Mouse (Mus musculus): Measurements from ENCODE around the gene B2m.
"Not testable (repeated sequence)": the region's sequence is repeated elsewhere in the genome, so short reads cannot be mapped to it uniquely, and the experiment has no call there.

The B2m gene

DNA sequence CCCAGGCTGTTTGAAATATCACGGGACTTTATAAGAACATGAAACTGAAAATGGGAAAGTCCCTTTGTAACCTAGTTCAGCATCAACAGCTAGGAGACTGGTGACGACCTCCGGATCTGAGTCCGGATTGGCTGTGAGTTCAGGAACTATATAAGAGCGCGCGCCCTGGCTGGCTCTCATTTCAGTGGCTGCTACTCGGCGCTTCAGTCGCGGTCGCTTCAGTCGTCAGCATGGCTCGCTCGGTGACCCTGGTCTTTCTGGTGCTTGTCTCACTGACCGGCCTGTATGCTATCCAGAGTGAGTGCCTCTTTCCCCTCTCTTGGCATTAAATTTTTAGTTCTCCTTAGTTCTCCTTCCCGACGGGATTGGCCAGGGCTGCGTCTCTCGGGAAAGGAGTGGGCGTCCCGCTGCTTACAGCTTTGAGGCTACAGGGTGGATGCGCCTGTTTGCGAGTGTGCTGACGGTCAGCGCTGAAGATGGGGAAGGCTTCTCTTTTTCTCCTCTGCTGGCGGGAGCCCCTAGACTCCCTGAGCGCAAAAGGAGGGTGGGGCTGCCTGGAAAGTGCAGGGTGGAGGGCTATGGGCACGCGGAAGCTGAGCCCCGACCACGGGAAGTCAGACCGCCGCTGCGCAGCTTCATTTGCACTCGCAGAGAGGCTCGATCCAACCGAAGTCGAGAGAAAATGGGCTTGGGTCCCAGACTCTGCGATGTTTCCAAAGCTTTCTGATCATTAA lies at the start of gene B2m:
B2m (plus strand) TSS at position 179 of the 734 bp plus-strand sequence.
- in situ Hi-C loops (cut with MboI, MseI) = no loop called here

DNA sequence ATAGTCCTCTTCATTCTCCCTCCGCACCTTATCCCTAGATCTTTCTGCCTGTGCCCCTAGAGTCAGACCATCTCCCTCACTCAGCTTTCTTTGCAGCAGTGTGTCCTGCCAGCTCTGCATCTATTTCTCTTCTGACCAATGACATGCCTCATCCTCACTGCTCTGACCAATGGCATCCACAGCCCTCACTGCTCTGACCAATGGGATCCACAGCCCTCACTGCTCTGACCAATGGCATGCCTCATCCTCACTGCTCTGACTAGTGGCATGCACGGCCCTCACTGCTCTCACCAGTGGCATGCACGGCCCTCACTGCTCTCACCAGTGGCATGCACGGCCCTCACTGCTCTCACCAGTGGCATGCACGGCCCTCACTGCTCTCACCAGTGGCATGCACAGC lies 49.8 kb upstream of the B2m start:
- in situ Hi-C loops (cut with MboI, MseI) = not testable (repeated sequence)

DNA sequence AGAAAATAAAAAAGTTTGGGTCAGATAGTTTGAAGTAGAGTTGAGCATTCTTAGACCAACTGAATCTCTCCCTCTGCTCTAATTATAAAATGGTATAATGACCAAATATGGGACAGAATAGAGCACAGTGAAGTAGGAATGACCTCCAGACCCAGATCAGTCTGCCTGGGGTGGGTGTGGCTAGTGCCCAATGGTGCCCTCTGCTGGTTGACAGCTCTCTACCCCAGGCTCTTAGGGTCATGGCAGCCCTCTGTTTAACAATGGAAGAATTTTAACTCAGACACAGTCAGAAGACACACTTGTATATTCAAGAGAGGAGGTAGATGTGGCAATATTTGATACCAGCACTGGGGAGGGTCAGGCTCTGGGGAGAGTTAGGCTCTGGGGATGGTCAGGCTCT lies 45.4 kb upstream of the B2m start:
- in situ Hi-C loops (cut with MboI, MseI) = no loop called here

DNA sequence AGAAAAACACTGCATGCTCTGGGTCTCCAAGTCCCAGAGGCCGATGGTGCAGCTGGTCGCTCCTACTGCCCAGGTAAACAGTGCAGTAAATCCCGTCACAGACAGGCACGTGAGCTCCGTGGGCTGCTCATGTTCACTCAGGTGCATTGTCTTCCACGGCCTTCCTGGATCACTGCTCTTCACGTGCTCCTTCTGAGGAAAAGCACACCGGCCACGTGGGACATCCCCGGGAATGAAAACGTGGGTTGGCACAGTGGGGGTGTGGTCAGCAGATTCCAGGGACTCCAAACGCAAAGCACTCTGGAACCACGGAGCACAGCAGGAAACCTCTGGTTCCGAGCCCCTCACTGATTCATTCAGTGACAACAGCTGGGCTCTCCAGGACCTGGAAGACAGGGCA lies 39.4 kb upstream of the B2m start:
- in situ Hi-C loops (cut with MboI, MseI) = no loop called here

DNA sequence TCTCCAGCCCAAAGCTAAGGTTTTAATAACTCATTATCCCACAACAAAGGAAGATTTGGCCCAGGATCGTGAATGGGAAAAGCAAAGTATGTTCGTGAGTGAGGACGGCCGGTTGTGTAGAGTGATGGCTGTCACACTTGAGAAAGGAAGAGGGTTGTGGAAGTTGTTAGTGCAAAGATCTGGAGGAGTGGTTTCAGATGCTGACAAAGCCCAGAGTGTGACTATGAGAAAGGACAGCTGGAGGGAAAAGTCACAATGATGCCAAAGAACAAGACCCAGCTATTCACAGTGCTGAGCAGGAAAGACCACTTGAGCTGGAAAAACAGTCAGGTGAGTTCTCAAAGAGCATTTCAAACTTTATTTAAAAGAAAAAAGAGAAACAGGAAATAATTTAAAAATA lies 37.8 kb upstream of the B2m start:
- in situ Hi-C loops (cut with MboI, MseI) = no loop called here

DNA sequence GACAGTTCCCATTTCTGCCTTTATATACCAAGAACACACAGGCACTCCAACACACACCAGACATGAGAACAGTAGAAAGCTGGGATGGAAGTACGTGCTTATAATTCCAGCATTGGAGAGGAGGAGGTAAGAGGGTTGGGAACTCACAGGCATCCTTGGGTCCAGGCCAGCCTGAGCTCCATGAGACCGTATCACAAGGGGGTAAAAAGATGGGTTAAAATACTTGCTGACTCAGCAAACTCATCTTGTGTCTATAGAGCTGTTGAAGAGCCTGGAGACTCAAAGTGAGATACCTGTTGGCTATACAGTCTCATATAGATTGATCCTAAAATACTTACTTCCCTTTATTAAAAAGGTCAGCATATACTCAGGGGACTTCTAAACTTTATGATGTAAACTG lies 30.6 kb upstream of the B2m start:
- in situ Hi-C loops (cut with MboI, MseI) = loop anchor here (5.0 kb wide), 1 partner anchor 40 kb away; no protein-coding TSS in a partner anchor

DNA sequence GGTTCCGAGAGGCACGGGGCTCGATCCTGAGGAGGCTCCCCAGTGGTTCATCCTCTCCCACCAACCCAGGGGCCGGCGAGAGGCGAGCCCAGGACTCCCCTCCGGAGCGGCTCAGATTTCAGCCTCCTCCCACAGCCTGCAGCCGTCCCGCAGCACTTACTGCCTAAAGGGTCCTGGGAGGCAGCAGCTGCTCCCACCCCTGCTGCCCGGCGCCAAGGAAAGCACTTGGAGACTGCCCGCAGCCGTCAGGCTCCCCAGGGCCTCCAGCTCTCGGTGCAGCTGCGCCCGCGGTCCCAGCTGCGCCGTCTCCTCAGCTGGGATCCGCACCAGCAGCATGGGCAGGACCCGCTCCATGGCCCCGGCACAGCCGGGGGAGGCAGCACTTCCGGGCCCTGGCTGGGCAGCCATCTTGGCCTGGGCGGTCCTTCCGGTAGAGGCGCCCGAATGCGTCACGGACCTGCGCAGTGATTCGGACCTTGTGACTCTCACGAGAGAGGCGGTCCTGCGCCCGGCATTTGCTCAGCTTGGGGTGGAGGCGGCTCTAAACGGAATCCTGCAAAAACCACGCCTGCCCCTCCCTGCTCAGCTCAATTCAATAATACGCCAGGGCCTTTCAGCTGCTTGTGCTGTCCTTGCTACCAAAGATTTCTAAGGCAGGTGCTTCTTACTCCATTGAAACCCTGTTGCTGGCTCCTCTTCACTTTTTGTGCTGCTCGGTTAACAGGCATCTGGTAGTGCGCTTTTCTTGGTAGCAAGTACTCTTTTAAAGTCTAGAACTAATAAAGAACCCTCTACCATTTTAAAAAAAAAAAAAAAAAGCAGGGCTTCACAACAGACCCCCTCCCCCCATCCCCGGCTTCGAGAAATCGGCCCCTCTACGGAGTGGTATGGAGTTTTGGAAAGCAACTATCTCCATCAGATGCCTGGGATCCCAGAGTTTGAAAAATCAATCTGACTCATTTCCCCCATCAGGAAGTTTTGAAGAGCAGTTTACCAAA lies 29.2 kb upstream of the B2m start, which contains the start of gene Spg11:
Spg11 (minus strand) TSS at position 426 of the 998 bp plus-strand sequence.
- in situ Hi-C loops (cut with MboI, MseI) = loop anchor here (5.0 kb wide), 1 partner anchor 39 kb away; no protein-coding TSS in a partner anchor

DNA sequence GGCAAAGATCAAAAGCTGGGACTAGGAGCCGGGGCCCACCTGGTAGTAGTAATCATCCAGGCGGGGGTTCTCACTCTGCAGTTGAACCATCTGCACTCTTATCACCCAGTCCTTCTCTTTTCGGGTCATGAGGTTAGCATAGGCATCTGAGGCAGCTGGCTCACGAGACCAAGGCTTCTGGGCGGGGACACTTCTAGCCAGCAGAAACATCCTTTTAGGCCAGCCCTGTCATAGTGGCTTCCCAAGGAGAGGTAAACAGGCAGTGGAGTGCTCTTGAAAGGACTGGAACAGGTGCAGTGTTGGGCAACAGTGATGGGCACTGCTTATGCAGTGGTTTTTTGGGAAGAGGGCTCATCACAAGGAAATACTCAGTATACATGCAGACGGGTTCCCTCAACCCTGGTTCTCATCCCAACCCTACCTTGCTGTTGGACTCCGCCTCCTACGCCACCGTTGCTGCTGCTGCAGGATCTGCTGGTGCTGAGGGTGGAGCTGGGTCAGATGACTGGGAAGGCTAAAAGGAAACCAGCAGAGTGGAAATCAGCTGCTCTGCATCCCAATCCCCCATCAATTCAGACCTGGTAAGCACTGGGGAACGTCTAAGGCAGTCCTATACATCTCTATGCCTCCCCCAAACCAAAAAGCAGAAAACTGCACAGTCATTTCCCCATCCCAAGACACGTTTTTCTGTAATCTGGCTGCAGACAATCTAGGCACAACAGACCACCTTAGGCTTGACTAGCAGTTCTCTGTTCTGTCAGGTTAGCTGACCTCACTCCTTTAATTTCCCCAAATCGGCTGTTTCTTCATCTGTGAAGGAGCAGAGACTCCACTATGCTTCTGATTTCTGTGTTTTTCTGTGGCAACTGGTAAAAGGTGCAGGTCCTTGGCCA lies 21.6 kb upstream of the B2m start:
- in situ Hi-C loops (cut with MboI, MseI) = no loop called here

DNA sequence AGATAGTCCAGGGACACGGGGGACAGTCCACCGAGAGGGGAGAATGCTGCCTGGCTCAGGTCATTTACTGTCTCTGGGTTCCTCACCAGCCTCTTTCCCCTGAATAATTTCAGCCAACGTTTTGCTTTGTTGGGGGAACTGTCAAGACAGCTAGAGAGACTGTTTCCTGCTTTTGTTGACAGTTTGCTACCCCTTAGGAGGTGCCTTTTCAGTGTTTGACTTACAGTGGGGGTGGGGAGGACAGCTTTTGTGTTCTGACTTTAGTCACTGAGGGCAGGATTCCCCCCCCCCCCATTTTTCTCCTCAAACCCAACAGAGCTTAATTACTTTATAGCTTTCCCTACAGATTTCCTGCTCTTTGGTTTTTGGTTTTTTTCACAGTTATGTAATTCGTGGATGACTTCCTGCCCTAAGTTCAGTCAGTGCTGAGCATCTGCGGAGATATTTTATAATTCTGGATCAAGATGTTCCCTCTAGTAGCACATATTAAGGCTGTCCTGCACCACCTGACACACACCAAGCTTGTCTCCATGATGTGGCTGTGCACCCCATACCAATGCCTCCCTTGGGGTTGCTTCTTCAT lies 20.6 kb upstream of the B2m start:
- in situ Hi-C loops (cut with MboI, MseI) = no loop called here

DNA sequence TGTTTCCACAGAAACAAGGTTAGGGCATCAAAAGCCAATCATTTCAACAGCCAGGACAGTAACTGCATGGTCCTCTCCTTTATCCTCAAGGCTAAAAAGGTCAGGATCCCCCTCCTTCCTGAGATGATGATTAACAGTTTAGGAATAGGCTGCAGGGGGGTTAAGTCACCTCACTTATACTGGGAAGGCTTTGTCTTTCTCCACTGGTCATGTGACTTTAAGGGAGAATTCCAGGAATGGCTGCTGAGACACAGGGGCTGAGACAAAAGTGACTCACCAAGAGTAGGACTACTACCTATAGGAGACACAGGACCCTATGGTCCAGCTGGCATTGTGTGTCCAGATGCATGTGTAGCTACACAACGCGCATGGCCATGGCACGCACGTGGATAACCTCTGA lies 19.9 kb upstream of the B2m start:
- in situ Hi-C loops (cut with MboI, MseI) = no loop called here

DNA sequence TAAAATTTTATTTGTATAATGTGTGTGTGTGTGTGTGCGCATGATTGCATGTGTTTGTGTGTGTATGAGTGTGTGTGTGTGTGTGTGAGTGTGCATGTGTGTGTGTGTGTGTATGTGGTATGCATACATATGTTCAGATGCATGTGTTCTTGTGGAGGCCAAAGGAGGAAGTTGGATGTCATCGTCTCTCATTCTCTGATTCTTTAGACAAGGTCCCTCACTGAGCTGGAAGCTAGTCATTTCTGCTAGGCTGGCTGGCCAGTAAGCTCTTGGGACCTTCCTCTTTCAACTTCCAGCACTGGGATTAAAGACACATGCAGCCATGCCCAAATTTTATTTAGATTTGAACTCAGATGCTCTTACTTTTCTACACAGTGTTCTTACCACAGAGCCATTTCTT lies 15.4 kb upstream of the B2m start:
- in situ Hi-C loops (cut with MboI, MseI) = no loop called here

DNA sequence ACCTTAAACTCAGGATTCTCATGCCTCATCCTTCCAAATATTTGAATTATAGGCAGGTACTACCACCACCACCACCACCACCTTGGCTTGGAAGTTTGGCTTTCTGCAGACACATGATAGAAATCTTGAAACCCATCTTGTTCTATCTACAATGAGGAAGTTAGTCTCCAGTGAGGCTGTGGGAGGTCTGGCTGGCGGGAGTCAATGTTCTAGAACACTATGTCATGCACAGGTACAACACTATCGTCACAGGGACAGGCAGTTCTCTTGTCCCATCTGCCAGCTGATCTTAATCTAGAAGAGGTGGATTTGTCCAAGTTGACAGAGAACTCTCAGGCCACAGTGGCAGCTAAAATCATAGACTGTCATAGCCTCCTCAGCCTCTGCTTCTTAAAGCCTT lies 14.9 kb upstream of the B2m start:
- in situ Hi-C loops (cut with MboI, MseI) = no loop called here

DNA sequence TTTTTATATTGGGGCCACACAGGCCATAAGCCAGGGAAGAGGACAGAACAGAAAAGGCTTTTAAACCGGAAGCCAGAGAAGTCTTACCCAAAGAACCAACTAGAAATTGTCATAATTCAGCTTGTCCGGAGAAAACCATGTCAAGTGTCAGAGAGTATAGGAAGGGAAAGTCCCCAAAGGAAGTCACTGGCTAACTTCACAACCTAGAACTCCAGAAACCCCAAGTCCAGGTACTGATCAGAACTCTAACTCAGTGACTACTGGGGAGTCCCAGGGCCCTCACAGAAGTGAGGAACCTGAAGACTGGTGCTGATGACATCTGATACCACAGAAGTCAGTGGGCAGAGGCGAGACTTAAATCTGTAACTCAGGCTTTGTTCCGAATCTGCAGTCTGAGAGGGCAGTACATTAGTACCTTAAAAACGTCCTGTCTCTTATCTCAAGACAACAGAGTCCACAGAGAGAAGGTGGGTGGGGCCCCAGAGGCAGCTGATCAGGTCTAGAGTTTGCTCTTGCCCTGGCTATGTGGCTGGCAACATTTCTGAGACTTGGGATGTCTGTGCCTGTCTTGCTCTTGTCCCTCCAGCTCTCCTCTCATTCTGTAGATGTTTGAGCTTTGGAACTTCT lies 9.5 kb upstream of the B2m start:
- in situ Hi-C loops (cut with MboI, MseI) = no loop called here

DNA sequence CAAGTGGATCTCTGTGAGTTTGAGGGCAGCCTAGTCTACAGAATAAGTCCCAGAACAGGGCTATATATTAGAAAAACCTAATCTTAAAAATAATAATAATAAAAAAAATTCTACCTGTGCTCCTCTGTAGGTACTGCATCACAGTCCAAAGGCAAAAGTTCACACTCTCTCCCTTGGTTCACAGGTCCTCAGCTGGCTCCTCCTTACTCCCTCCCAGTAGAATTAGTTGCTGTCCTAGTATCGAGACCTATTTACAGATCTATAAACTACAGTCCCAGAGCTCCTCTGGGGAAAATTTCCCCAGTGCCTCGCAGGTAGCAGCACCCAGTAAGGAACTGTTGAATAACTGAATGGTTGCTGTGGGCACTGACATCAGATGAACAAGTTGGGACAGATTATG lies 6.7 kb upstream of the B2m start:
- in situ Hi-C loops (cut with MboI, MseI) = no loop called here

DNA sequence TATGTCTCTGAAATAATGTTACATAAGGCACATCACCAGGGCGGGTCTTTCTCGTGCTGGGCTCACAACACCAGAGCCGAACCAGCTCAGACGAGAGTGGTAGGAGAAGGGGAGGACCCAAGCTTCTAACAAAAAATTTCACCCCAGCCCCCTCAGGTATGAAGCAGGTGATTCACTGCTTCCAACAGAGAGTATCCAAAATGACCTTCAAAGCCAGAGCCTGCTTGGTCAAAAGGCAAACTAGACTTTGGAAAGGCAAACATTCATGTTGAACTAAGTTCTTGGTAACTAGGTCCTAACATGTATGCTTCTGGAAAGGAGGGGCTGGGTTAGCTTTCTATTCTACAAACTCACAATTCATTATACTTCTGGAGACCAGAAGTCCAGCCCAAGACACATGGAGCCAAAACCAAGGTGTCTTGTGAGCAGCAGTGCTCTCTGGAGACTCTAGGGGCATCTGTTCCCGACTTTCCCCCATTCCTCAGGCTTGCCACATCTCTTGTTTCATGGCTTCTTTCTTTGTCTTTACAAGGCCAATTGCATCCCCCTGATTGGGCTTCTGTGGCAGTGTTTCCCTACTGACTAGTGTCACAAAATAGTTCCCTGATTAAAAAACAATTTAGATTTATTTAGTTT lies 6.0 kb upstream of the B2m start:
- in situ Hi-C loops (cut with MboI, MseI) = no loop called here

DNA sequence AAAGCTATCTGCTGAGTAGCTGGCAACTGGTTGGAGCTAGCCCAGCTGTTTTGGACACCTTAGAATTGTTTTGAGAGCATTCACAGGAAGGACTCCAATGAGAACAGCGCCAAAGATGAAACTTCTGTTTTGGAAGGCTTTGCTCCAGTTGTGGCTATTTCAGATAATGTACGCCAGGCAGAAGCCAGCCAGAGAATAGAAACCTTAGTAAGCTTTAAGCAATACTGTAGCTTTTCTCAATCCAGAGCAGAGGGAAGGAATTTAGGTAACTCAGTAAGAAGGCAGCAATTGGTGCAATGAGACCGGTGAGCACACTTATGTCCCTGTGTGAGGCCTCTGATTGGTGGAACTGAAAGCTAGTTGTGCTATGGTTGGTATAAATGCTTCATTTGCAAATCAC lies 4.4 kb upstream of the B2m start:
- in situ Hi-C loops (cut with MboI, MseI) = no loop called here

DNA sequence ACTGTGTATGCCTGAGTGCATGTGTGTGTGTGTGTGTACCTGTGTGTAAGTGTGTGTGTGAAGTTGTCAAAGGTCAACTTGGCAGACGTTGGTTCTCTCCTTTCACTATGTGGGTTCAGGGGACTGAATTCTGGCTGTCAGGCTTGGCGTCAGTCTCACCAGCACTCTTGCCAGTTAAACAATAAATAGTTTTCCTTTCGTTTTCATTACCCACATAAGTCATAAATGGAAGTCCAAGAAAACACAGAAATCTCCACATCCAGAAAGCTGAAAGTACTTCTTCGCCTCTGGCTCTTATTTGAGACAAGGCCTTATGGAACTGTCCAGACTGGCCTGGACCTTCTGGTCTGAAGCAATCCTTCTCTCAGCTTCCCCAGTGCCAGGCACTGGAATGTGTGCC lies 1.7 kb upstream of the B2m start:
- in situ Hi-C loops (cut with MboI, MseI) = no loop called here

DNA sequence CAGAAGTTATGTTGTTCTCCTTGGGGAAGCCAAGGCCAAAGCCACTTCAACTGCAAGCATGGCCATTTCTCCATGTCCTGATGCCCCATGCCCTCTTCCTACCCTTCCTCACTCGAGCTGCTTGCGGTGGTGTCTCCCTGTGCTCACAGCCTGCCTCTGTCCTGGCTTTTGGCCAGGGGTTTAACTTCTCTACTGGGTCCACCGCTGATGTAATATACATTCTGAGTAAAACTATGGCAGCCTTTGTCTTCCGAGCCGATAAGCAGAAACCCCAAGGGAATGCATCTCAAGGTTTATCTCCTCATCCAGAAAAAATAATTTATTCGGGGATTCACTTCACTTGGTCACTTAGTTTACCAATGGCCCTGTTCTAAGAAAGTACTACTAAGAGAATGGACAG lies 799 bp upstream of the B2m start:
- in situ Hi-C loops (cut with MboI, MseI) = no loop called here

DNA sequence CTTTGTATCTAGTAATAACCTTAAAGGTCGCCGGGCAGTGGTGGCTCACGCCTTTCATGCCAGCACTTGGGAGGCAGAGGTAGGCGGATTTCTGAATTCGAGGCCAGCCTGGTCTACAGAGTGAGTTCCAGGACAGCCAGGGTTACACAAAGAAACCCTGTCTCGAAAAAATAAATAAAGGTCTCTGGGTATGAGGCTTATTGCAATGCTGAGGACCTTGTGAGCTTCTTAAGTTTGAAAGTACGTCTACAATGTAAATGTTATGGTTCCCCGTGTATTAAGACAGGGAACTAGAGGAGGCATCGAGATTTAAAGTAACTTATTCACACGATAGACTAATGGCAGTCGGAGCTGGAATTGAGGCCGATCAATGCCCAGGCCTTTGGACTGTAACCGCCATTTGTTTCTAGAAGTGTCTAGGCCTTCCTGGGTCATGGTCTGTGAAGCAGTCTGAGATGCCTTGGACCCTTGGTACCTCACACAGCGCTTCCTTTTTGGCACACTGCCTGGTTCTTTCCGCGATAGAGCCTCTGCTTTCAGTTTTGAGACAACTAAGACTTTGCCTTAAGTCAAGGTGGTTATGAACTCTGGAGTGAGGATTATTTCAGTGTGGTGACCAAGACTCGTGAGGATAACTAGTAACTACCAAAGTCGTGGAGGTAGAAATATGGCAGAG lies 894 bp downstream of the B2m start:
- in situ Hi-C loops (cut with MboI, MseI) = no loop called here

DNA sequence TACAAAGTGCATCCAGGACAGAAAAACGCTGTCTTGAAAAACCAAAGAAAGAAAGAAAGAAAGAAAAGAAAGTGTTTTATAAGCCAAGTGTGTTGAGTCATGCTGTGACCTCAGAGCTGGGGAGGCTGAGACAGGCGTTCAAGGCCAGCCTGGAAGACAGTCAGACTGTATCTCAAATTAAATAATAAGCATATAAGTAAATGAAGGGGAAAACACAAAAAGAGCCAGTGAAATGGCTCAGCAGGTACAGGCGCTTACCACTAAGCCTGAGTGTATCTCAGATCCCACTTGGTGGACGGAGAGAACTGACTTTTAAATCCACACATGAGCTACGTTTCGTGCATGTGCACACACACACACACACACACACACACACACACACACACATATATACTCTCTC lies 1.8 kb downstream of the B2m start:
- in situ Hi-C loops (cut with MboI, MseI) = no loop called here

Data from T-helper 1 cell (primary cell).